Mouse (Mus musculus): ENCODE data around the gene Gm6676.
A peak's percentile ranks its signal among the peaks of the same experiment; 100 is the strongest.
"Not testable (repeated sequence)": the region's sequence is repeated elsewhere in the genome, so short reads cannot be mapped to it uniquely, and the experiment has no call there.

Gm6676 gene

DNA sequence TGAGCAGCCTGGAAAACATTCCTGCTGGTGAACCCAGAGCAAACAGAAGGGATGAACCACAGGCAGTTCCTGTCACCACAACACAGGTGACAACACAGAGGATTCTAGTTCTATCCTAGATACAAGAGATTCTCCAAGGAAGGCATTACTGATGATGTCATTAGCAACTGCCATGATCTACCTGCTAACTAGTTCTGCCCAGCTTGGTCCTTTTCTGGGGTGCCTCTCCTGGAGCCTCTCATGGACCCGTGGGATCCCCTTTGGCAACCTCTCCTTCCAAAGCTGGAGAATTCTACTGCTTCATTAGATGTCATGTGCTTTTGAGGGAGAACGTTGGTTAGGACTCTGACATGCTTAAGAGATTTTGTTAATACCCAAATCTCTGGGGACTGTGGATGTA lies at the start of gene Gm6676:
Gene Gm6676, minus strand, starts transcription at position 101 of the 400 bp plus-strand sequence.
- DNase-seq (ENCODE audit: low spot score in 2 of 2) = not testable (repeated sequence)

DNA sequence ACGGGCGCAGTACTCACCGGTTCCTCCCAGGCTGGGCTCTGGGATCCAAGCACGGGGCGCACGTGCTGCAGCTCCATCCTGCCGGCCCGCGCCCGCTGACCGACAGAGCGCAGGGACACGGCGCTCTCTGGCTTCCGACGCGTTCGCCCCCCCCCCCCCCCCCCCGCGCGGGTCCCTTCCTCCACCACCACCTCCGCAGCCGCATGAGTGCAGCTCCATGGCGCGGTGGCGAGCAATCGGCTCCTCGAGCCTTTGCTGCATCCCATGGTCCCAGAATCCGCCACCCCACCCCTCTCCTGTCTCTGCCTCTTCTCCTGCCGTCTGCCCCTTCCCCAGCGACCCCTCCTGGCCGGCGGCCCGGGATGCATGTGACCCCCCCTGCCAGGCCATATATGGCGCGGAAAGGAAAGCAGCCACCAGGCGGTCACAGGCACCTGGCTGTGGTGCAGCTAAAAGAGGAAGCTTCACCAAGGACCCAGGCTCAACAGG lies 49.3 kb upstream of the Gm6676 start, which contains the start of gene Gm3512:
Gene Gm3512, minus strand, starts transcription at position 51 of the 489 bp plus-strand sequence.
- DNase-seq (ENCODE audit: low spot score in 2 of 2) = peak in 1 of 2 experiments; percentile 1

DNA sequence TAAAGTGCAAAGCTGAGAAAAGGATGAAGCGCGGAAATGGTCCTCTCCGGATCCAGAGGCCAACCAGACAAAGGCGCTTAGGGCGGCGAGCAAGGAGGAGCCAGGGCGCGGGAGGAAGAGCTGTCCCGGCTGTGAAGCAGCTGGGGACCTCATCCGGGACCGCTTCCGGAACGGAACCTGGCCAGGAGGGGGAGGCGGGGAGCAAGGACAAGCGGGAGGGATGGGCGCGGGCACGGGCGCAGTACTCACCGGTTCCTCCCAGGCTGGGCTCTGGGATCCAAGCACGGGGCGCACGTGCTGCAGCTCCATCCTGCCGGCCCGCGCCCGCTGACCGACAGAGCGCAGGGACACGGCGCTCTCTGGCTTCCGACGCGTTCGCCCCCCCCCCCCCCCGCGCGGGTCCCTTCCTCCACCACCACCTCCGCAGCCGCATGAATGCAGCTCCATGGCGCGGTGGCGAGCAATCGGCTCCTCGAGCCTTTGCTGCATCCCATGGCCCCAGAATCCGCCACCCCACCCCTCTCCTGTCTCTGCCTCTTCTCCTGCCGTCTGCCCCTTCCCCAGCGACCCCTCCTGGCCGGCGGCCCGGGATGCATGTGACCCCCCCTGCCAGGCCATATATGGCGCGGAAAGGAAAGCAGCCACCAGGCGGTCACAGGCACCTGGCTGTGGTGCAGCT lies 19.9 kb downstream of the Gm6676 start:
- DNase-seq (ENCODE audit: low spot score in 2 of 2) = peak in 1 of 2 experiments; percentile 1

DNA sequence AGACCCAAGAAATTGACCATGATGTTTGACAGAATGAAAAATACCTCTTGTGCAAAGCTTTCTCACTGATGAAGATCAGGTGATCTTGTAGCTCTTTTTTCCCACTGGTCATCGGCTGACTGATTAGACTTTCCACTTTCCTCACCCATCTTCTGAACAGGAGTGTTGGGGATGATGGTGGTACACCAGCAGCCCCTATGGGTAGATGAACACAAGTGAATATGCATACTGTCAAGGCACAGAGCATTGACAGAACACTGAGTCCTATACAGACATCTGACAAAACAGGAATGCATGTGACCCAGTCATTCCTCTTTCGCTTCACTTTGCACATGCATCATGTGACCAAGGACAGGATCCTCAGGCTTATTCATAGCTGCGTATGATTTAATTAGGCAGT lies 24.7 kb downstream of the Gm6676 start, which contains the start of gene Gm3696:
Gene Gm3696, minus strand, starts transcription at position 101 of the 400 bp plus-strand sequence.
- not testable (repeated sequence) for DNase-seq (ENCODE audit: low spot score in 2 of 2)

Measured in left cerebral cortex, adult 9 months (tissue).